Mouse (Mus musculus) liver, embryonic 14.5 days (tissue): Measurements from ENCODE around the gene Cd83. TPM values are rescaled to one million over a fixed set of nuclear protein-coding genes. Genes with fewer than 3 reads are reported as not detected.

ENCODE experiments used
- ATAC-seq: fragments of 200-750 bp; cut with Nextera tagmentation; 2 replicates; pipeline ENCODE4 v1.8.0; 2017; ENCODE audit warnings: moderate number of reproducible peaks, mild to moderate bottlenecking, moderate library complexity; ENCODE audit not compliant: insufficient read depth
- DNase-seq, 3 experiments: peaks; one replicate each; pipeline ENCODE4 v3.0.0-alpha.2; 2012 to 2013; ENCODE audit warnings: low read depth in 3 of 3, low spot score in 3 of 3
- H3K27ac ChIP-seq: fragments of 300-500 bp; sonication (generic); 2 replicates; pipeline ENCODE4 v1.5.1; 2014; ENCODE audit warnings: moderate library complexity, mild to moderate bottlenecking, control low read depth, inconsistent platforms
- H3K27me3 ChIP-seq: fragments of 300-500 bp; sonication (generic); 2 replicates; pipeline ENCODE4 v1.6.1; 2014; ENCODE audit warnings: mild to moderate bottlenecking, low read length, moderate library complexity; ENCODE audit not compliant: control insufficient read depth, insufficient read depth
- H3K36me3 ChIP-seq: fragments of 300-500 bp; sonication (generic); replicated peaks from 2 replicates; pipeline ENCODE4 v1.6.1; 2014; ENCODE audit warnings: low read depth; ENCODE audit not compliant: control insufficient read depth, insufficient read depth
- H3K4me1 ChIP-seq, 2 experiments: fragments of 200-500 bp in 1 of 2; fragments of 300-500 bp in 1 of 2; sonication (generic) in 1 of 2; replicated peaks; 2 replicates each; pipeline ENCODE4 v1.6.1; 2012 to 2014; ENCODE audit warnings: antibody characterized with exemption in 1 of 2, inconsistent platforms in 1 of 2, low read length in 1 of 2; ENCODE audit not compliant: control insufficient read depth in 2 of 2, insufficient read depth in 2 of 2
- H3K4me2 ChIP-seq: fragments of 300-500 bp; sonication (generic); 2 replicates; pipeline ENCODE4 v1.6.1; 2014; ENCODE audit warnings: low read depth, mild to moderate bottlenecking, control low read depth, moderate library complexity
- H3K4me3 ChIP-seq, 2 experiments: fragments of 200-500 bp in 1 of 2; fragments of 300-500 bp in 1 of 2; sonication (generic) in 1 of 2; 2 replicates each; pipeline ENCODE4 v1.5.1; 2012 to 2014; ENCODE audit warnings: low read depth in 2 of 2, low read length in 2 of 2, mild to moderate bottlenecking in 2 of 2, control low read depth in 1 of 2, inconsistent platforms in 1 of 2, moderate library complexity in 1 of 2; ENCODE audit not compliant: insufficient read depth in 1 of 2
- H3K9ac ChIP-seq: fragments of 300-500 bp; sonication (generic); replicated peaks from 2 replicates; pipeline ENCODE4 v1.6.1; 2014; ENCODE audit warnings: mild to moderate bottlenecking, control low read depth, moderate library complexity
- H3K9me3 ChIP-seq: fragments of 300-500 bp; sonication (generic); 2 replicates; pipeline ENCODE4 v1.6.1; 2016; ENCODE audit warnings: low read length, mixed read lengths; ENCODE audit not compliant: control insufficient read depth
- CTCF ChIP-seq: IDR thresholded peaks from 2 replicates; pipeline ENCODE4 v1.5.1; 2016; ENCODE audit warnings: antibody characterized with exemption, low read depth, control low read depth
- EP300 ChIP-seq: IDR thresholded peaks from 2 replicates; pipeline ENCODE4 v1.6.1; 2016; ENCODE audit warnings: antibody characterized with exemption, low read depth
- WGBS: fragments of 180-500 bp; shearing (Covaris S2); extraction: QIAGEN DNeasy Blood & Tissue Kit; methylation state at CpG from one replicate; pipeline ENCODE4 v1.1.7; 2014; ENCODE audit not compliant: insufficient replicate concordance; 5-methylcytosine and 5-hydroxymethylcytosine counted together
- polyA plus RNA-seq, 2 experiments: library from polyadenylated mRNA; depleted of rRNA in 1 of 2; stranded (reverse) in 1 of 2; unstranded in 1 of 2; fragments of >200 nt; fragmentation: Nextera tagmentation in 1 of 2; extraction: Ambion mirVana in 1 of 2; gene quantifications; 2 replicates each; pipeline versions ENCODE4 v1.2.1 to v1.2.3; 2012 to 2014

Gene Cd83
- polyA plus RNA-seq, 2 experiments = 0.37 to 0.67 TPM

DNA sequence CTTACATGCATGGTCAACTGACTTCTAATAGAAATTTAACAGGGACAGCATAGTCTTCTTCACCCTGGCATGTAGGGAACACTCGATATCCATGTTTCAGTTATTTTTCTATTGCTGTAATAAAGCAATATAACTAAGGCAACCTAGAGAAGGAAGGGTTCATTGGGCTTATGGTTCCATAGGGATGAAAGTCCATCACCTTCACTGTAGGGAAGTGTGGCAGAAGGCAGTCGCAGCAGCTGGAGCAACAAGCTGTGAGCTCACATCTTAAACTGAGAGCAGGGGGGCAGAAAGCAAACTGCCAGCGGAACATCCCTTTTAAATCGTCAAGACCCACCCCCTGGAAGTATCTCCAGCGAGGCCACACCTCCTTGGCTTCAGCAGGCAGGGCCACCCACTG, 44.1 kb downstream of the Cd83 start:
- Histone ChIP-seq H3K27me3 (no peaks in the 10 kb centered on the region), H3K36me3 (no peaks in the 10 kb centered on the region), H3K9ac (no peak overlapping the region), H3K4me2 (no peak overlapping the region), H3K9me3 (no peaks in the 10 kb centered on the region), H3K4me1 (no peaks in the 10 kb centered on the region), H3K4me3 (no peak overlapping the region), H3K27ac (no peak overlapping the region)
- 41% methylated on average over 5 of the region's 5 CpGs for WGBS
- ATAC-seq (no peak), DNase-seq (no peak)
- TF ChIP-seq EP300 (no peak), CTCF (no peak)

DNA sequence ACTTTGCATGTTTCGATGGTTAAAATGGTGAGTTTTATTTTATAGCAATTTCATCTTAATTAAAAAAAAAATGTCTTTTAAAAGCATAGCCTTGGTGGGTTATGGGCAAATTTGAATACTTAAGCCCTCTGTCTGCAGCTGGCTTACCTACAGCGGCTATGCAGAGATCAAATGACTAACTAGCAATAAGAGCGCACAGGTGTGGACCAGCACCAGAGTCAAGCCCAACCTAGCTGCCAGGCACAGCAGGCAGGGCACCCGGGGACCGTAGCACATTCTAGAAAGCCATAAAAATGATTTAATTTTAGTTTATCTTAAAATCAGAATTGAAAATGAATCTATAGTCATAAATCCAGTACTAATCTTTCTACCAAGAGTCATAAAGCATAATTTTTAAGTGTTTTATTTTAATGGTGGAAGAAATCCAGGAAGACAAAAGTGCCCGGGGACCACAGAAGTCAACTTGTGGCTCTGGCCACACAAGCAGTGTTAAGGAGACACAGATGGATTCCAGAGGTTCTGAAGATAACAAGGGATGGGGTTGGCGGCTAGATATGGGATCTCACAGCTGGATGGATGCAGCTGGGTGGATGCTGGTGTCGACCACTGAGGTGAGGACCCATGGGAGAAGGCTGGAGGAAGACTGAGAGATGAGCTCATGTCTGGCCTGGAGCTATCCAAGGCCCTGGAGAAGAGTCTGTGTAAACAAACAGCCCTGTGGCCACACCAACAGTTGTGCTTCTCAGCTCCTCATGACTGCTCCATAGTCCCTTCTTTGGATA, 46.5 kb downstream of the Cd83 start:
- Histone ChIP-seq H3K4me1 (no peaks in the 10 kb centered on the region), H3K4me2 (no peak overlapping the region), H3K27me3 (no peaks in the 10 kb centered on the region), H3K27ac (no peak overlapping the region), H3K9ac (no peak overlapping the region), H3K9me3 (no peaks in the 10 kb centered on the region), H3K4me3 (no peak overlapping the region), H3K36me3 (no peaks in the 10 kb centered on the region)
- TF ChIP-seq CTCF = no peak
- TF ChIP-seq EP300 = no peak
- WGBS = 64% methylated on average over 8 of the region's 8 CpGs
- DNase-seq (no peak), ATAC-seq (no peak)

DNA sequence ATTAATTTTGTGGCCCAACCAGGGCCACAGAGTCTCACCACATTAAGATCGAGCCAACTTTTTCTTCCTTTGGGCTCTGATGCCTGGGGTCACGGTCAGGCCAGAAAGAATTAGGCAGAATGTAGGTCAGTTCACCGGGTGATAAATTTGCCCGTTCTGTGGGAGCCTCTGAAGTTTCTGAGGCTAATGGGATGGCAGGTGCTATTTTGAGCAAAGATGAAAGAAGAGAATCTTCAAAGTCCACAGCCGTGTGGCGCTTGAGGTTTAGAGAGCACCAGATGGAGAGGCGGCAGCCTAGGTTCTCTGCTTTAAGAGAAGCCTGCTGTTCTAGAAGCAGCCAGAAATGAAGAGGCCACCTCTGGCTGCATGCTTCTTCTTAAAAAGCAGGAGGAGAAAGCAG, 48.2 kb downstream of the Cd83 start:
- H3K36me3 ChIP-seq = no peaks in the 10 kb centered on the region
- no peaks in the 10 kb centered on the region for H3K9me3 ChIP-seq
- no peak for ATAC-seq
- H3K4me2 ChIP-seq = no peak overlapping the region
- no peak for TF ChIP-seq EP300
- TF ChIP-seq CTCF = no peak
- no peaks in the 10 kb centered on the region for H3K27me3 ChIP-seq
- 63% methylated on average over 7 of the region's 7 CpGs for WGBS
- H3K4me1 ChIP-seq = no peaks in the 10 kb centered on the region
- H3K4me3 ChIP-seq = no peak overlapping the region
- H3K27ac ChIP-seq = no peak overlapping the region
- DNase-seq = no peak
- no peak overlapping the region for H3K9ac ChIP-seq

DNA sequence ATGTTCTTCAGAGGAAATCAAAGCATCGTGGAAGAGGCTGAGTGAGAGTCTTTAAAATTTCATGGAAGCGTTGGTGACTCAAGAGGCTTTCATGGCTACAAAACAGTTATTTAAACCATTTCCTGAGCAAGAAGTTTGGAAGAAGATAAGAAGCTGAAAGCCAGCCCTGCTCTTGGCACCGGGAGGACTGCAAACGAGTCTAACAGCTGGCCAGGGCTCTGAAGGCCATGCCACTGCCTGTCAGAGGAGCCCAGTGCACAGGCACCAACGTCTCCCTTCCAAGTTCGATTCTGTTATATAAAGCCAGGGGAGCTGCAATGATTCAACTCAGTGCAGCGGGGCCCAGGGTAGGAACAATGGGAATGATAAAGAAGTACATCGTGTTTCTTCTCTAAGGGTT, 51.8 kb downstream of the Cd83 start:
- no peak for ATAC-seq
- TF ChIP-seq EP300 = no peak
- Histone ChIP-seq H3K9ac (no peak overlapping the region), H3K4me1 (no peaks in the 10 kb centered on the region), H3K9me3 (no peaks in the 10 kb centered on the region), H3K27me3 (no peaks in the 10 kb centered on the region), H3K36me3 (no peaks in the 10 kb centered on the region), H3K4me3 (no peak overlapping the region), H3K4me2 (no peak overlapping the region), H3K27ac (no peak overlapping the region)
- 22% methylated on average over 8 of the region's 8 CpGs for WGBS
- no peak for DNase-seq

DNA sequence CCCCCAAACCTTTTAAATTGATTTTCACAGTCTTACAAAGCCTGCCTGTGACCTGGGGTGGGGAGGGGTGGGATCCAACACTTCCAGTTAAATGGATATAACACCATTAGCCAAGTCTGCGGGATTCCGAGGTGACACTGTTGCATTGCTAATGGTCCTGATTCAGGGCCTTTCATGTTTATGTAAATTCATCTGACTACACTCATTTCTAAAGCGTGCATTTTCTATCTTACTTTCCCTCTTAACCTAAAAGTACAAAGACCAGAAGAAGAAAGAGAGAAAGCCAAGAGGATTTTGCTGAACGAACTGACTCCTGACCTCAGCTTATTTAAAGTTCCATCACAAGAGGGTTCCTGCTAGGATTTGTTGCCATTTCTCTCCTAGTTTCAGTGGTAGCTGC, 53.2 kb downstream of the Cd83 start:
- Histone ChIP-seq H3K9me3 (no peaks in the 10 kb centered on the region), H3K9ac (no peak overlapping the region), H3K4me2 (no peak overlapping the region), H3K27me3 (no peaks in the 10 kb centered on the region), H3K4me3 (no peak overlapping the region), H3K27ac (no peak overlapping the region), H3K36me3 (no peaks in the 10 kb centered on the region), H3K4me1 (no peaks in the 10 kb centered on the region)
- TF ChIP-seq EP300 (no peak), CTCF (no peak)
- 42% methylated on average over 4 of the region's 4 CpGs for whole genome bisulfite sequencing
- no peak for ATAC-seq
- DNase-seq = no peak
